Mouse (Mus musculus) layer of hippocampus, adult 9-10 months (tissue): ENCODE measurements around the gene Sowahc.

ENCODE experiments used
- DNase-seq: peaks from one replicate; pipeline ENCODE4 v3.0.0; 2022; ENCODE audit warnings: low spot score

Gene Sowahc

DNA sequence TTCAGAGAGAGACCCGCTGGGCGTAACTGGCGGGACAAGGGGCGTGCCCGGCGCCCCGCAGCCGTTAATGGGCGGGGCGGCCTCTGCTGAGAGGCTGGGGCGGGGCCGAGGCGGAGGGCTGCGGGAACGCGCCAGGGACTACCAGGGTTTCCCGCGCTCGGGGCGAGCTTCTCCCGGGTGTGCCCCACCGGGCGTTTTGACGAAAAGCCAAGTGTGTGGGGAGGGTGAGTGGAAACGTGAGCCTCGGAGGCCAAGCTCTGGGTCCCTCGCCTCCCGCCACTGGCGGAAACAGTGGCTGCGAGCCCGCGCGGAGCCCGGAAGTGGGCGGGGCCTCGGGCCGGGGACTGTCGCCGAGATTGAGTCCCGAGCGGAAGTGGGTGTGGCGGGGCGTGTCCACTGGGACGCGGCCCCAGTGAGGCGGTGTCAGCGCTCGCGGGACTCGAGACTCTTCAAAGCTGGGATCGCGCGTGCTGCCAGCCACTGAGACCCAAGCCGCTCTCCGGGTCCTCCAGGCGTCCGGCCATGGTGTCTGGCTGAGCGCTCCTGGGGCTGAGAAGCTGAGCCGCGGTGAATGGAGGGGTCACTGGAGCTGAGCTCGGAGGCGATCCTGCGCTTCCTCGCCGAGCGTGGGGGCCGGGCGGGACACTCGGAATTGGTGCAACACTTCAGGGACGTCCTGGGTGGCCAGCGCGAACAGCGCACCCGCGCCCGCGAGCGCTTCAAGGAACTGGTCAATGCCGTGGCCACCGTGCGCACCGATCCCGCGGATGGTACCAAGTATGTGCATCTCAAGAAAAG lies at the start of gene Sowahc, which contains the start of gene Sept10:
Gene Sowahc, plus strand, starts transcription at position 481 of the 798 bp plus-strand sequence.
Gene Sept10, minus strand, starts transcription at position 375 of the 798 bp plus-strand sequence.
- peak; percentile 91 for DNase-seq

DNA sequence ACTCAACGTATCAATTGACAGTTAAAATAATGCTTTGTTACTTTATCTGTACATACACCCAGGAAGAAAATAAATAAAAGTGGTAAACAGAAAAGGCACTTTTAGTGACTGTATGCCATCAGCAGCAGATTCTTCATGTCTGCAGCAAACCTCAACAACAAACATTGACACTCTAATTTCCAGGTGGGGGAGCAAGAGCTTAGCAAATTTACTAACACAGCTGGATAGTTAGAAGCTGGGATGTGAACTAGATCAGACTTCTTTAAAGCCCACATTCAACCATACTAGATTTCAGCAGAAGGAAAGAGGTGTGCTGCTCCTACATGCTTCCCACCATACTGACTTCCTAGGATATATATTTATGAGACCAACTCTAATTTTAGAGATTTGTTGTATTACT lies 49.2 kb upstream of the Sowahc start:
- no peak for DNase-seq

GRCm38 (mm10) chr10:59179620-59180019 lies 42.1 kb upstream of the Sowahc start:
- DNase-seq, result no peak

- DNase-seq, result no peak
Measured at GRCm38 (mm10) chr10:59182306-59182705, 39.4 kb upstream of the Sowahc start.

GRCm38 (mm10) chr10:59194891-59195290 lies 26.9 kb upstream of the Sowahc start:
- DNase-seq, result no peak

- DNase-seq, result no peak
Measured at GRCm38 (mm10) chr10:59196763-59197162, 25.0 kb upstream of the Sowahc start.

- DNase-seq, result no peak
Measured at GRCm38 (mm10) chr10:59200011-59200410, 21.7 kb upstream of the Sowahc start.

DNA sequence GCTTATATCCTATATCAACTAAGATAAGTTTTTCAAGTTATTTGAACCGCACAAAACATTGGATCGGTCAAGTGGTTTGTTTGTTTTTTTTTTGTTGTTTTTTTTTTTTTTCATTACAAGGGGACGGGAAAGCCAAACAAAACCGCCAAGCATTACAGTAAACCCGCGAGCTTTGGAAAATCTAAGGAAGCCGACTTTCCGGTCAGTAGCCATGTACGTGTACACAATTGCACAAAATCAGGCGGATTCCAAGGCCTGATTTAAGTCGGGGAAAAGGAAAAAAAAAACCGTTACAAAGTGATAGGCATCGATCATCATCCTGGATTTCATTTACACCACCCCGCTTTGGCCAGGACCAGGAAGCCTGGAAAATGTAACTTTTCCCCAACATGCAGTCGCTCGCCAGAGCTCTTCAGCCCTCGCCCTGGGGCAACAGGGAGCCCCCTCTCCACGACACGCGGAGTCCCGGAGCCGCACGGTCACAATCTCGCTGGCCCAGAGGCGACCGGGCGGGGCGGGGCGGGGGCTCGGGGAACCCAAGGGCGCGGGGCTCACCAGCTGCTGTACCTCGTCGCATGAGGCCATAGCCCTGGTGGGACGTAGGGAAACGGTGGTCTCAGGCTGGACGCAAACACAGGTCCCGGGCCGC lies 805 bp upstream of the Sowahc start:
- no peak for DNase-seq

DNA sequence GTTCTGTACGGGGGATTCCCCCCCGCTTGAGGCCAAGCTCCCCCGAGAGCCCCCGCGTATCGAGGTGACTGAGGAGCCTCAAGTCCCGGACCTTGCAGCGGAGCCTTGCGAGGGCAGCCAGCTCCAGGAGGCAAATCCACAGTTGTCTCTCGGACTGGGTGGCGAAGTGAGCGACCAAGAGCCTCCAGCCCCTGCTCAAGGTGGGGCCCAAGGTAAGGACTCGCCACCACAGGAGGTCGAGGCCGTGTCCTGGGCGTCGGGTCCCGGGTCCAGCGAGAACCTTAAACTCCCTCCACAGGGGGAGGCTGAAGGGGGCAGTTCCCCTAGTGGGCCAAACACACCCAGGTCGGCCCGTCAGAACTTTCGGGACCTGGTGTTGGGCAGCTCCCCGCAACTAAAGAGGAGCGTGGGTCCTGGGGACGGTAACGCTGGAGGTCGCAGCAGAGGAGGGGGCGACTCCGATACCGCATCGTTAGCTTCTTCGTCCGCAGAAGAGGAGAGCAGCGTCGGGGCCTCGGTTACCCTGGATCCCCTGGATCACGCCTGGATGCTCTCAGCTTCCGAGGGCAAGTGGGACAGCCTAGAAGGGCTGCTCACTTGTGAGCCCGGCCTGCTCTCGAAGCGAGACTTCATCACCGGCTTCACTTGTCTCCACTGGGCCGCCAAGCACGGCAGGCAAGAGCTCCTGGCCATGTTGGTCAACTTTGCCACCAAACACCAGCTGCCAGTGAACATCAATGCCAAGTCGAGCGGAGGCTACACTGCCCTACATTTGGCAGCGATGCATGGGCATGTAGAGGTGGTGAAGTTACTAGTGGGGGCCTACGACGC lies 733 bp downstream of the Sowahc start:
- DNase-seq, result no peak

- no peak for DNase-seq
Measured at GRCm38 (mm10) chr10:59223301-59223700, 1.5 kb downstream of the Sowahc start.

- DNase-seq, result no peak
Measured at GRCm38 (mm10) chr10:59223890-59224289, 2.1 kb downstream of the Sowahc start.

DNA sequence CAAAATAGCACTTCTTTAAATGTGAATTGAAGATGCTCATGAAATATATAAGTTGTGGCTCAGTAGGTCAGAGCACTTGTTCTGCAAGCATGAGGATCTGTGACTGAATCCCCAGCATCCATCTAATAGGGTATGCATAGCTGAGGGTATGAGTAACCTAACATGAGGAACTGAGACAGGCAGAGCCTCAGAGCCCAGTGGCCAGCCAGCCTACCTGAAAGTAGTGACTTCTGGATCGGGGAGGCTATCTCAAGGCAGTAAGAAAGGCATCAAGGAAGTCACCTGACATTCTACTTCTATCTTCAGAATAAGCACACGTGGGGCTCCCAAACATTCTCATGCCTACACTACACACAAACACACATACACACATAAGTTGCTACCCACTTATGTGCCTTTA lies 3.4 kb downstream of the Sowahc start:
- no peak for DNase-seq

DNA sequence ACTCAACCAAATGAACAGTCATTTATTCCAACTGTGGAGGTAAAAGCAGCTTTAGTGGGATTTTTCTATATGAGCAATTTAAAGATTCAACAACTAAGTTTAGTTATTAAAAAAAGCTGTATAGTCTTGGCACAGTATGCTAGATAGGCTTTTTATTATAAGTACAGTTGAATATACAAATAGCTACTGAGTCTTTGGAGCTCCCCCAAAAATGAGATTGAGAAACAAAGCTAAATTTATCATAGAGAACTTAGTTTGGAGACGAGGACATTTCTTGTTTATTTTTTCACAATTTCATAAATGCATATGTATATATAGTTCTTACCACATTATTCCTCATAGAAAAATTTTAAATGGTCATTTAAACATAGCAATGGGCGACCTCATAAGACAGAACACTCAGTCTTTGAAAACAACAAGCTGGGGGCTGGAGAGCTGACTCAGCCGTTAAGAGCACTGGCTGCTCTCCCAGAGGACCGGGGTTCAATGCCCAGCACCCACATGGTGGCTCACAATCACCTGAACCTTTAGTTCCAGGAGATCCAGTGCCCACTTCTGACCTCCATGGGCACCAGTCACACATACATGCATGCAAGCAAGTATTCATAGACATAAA lies 7.6 kb downstream of the Sowahc start:
- DNase-seq, result no peak

- no peak for DNase-seq
Measured at GRCm38 (mm10) chr10:59235227-59235626, 13.5 kb downstream of the Sowahc start.

DNA sequence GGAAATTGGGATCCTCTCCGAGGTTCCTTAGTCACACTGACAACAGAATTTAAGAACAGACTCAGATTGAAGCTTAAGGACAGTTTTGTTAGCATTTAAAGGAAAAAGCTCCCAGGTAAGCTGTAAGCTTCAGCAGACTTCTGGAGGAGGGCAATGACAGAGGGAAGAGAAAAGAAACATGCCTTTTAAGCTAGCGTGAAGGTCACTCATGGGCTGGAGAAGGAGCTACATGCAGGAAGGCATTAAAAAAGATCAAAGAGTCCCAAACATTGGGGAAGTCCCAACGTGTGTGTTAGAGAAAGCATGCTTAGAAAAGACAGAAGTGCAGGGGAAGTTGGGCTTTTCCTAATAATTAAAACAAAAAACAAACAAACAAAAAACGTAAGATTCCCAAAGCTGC lies 14.1 kb downstream of the Sowahc start:
- no peak for DNase-seq

GRCm38 (mm10) chr10:59236486-59236885 lies 14.7 kb downstream of the Sowahc start:
- no peak for DNase-seq

DNA sequence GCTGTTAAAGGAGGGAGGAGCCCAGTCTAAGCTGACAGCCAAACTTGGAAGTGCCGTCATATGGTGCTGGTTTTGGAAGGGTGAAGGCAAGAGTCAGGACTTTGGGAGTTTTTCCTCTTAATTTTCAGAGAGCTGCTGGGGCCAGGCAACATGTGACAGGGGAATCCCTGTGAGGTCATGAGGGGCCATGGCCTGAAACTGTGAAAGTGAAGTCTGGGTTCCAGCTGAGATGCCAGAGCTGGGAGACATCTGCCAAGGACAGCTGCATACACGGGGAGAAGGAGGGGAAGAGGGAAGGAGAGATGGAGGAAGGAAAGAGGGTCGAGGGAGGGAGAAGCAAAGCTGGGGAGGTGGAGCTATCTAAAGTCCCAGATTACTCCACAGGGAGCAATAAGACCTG lies 16.0 kb downstream of the Sowahc start:
- no peak for DNase-seq

GRCm38 (mm10) chr10:59241141-59241541 lies 19.4 kb downstream of the Sowahc start:
- DNase-seq, result no peak

DNA sequence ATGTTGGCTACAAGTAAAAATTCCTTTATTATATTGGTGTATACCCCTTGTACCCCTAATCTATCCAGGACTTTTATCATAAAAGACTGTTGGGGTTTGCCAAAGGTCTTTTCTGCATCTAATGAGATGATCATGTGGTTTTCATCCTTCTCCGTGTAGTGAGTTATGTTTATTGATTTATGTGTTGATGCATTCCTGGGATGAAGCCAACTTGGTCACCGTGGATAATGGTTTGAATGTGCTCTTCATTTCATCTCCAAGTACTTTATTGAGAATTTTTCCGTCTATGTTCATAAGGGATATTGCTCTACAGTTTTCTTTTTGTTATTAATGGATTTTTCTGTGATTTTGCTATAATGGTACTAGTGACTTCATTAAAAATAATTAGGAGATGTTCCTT lies 27.8 kb downstream of the Sowahc start:
- no peak for DNase-seq

DNA sequence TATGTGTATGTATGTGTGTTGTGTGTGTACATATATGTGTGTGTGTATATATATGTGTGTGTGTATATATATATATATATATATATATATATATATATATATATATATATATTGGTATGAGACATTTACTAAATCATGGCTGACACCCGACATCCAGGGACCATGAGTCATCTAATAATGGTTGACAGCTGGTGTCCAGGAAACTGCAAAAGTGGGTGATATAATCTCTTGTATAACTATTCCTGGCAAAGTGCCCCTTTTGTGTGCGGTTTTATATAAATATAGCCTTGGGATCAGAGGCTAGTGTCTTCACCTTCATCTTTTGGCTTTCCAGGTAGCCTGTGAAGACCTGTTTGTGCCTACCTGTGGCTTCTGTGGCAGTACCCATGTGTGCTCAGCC lies 28.9 kb downstream of the Sowahc start:
- no peak for DNase-seq

DNA sequence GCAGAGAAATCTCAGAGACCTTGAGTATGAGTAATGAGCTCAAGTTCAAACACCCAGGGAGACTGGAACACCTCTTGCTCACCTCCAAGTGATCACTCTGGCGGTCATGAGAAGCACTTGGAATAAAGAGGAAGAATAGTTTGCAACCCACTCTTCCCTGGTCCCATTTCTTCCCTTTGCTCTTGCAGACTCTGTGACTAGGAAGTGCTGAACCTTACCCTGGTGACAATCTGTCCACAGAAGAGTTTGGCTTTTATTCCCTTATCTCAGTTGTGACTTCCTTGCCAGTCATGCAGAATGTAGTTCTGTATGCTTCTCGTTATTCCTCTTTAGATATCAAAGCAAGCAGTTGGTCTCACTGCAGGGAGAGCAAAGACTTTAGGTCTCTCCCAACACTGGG lies 30.2 kb downstream of the Sowahc start:
- no peak for DNase-seq

DNA sequence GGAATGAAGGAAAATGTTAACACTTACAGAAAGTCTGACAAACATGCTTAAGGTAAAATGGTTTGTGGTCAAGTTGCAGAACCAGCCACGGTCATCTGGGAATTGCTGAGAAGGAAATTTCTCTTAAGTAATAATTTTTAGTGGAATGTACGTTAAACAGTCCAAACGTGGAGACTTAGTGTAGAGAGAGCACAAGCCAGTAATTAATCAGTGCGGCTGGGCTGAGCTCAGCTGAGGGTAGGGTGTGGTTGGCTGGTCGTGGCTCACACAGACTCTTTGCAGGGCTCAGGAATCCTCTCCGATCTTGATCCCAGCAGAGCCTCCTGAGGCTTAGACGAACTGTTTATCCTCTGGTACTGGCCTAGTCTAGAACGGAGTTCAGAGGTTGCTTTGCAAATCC lies 30.6 kb downstream of the Sowahc start:
- DNase-seq, result no peak
